Mouse (Mus musculus): ENCODE measurements around the gene Pxylp1.

DNA sequence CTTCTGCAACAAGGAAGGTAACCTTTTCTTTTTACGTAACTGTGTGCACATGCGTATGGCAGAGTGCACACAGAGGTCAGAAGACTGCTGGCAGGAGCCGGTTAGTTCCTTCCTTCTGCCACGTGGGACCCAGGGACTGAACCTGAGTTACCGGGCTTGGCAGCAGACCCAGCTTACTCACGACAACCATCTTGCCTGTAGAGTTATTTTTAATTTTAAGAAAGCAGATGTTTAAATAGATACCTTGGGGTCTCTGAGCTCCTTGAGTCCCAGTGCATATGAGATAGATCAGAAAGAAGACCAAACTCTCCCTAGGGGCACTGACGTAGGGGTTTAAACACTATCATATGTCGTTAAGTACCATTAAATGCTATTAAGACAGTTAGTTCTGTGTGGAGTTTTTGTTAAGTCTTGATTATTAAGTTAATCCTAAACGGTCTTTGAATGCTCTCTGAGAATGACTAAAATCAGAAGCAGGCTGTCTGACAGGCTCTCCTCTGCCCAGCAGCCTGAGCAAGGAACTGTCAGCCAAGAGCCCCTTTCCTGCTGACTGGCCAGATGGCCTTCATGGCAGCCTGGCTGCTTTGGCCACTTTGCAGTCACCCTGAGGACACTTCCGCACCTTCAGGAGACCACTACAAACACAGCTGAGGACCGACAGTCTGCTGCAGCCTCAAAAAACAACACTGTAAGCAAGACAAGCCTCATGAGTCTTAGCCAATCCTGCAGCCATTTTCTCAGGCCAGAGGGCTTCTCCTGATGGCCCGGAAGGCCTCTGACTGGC lies 65.3 kb downstream of the Pxylp1 start:
- TF ChIP-seq CTCF (IDR thresholded peaks at IDR 0.05; ENCODE audit: control insufficient read depth, insufficient read depth, insufficient read length) (no peak), CEBPB (IDR thresholded peaks at IDR 0.05; ENCODE audit: low read depth) (no peak), MAX (IDR thresholded peaks at IDR 0.05) (no peak), MYOD1 (IDR thresholded peaks at IDR 0.05; ENCODE audit: control insufficient read depth, insufficient read length, low read depth) (no peak), USF1 (IDR thresholded peaks at IDR 0.05; ENCODE audit: low read depth) (no peak), FOSL1 (IDR thresholded peaks at IDR 0.05; ENCODE audit: insufficient read depth, low read length, poor library complexity, severe bottlenecking) (no peak), MYOG (IDR thresholded peaks at IDR 0.05; ENCODE audit: control insufficient read depth, extremely low read depth, insufficient read length) (no peak)

Data from C2C12 (cell line).